Mouse (Mus musculus): ENCODE data around the gene Upp2. TPM values are rescaled to one million over a fixed set of nuclear protein-coding genes. Genes with fewer than 3 reads are reported as not detected.

Upp2 gene
- 10 to 100 TPM; 31.9 to 35.6 TPM for total RNA-seq (2021)
- long read RNA-seq, partial matches to known transcripts: 1 of 23 reads
- long read RNA-seq, other reads (novel, unspliced or antisense): 17 of 23 reads

DNA sequence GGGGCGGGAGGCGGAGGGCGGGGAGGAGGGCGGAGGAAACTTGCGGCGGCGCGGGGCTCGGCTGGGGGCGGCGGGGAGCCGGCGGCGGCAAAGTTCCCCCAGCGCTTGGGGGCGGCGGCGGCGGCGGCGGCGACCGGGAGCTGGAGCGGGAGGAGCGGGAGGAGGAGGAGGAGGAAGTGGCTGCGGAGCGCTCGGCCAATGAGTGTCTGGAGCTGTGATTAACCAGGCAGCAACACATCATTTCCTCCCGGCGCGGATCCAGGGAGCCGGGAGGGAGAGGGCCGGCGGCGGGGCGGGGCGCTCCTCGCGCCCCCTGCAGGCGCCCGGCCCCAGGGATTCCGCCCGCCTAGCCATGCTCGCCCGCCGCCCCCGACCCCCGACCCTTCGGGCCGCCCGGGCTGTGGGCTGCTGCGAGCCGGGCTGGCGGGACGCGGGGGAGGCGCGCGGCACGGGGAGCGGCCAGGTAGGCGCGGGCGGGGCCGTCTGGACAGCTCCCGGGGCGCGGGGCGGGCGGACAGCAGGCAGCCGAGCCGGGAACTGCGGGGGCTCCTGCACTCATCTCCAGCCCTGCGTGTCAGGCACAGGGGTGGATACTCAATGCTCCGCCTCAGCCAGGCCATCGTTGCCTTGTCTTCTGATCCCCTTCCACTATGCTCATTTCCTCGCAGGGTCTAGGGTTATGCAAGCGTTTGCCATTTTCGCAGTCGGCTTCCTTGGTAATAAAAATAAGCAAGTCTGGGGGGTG is at the start of gene Upp2, which contains the start of gene Acvr1:
Gene Upp2 (plus strand): TSS at position 233 of the 745 bp plus-strand sequence.
Gene Acvr1 (minus strand): TSS at position 92 of the 745 bp plus-strand sequence.
- peak; percentile 86 to 93 for DNase-seq (ENCODE audit: low spot score in 2 of 2)

- no peak for DNase-seq (ENCODE audit: low spot score in 2 of 2)
These were observed 48.6 kb upstream of the Upp2 start for GRCm38 (mm10) chr2:58518517-58518916.

DNA sequence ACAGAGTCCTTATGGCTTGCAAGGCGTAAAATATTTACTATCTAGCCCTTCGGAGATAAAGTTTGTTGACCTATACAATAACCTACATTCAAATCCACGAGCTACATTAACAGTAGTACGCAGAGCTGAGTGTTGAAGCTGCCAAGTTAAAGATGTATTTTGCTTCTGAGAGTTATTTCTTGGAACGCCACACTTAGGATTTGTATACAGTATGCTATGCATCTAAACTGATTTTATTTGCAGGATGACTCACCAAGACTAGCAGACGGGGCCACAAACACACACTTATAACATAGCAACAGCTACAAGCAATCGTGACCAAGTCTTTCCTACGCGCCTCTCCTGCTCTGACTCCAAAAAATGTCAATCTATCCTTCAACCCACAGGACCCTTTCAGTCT is 46.4 kb upstream of the Upp2 start:
- no peak for DNase-seq (ENCODE audit: low spot score in 2 of 2)

DNA sequence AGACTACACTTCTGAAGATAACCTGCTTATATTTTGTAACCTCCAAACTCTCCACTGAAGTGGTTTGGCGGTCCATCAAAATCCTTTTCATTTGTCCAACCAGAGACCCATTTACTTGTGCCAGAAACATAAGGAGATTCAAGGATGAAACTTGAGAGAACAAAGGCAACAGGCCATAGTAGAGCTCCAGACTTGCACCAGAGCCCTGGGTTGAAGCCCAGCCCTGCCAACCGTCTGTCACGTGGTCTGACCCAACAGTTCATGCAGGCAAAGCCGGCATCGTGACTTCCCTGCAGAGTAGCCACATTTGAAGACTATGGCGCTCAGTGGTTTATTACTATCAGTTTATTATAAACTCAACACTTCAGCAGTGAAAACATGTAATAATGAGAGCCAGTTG is 45.5 kb upstream of the Upp2 start:
- DNase-seq (ENCODE audit: low spot score in 2 of 2): no peak

DNA sequence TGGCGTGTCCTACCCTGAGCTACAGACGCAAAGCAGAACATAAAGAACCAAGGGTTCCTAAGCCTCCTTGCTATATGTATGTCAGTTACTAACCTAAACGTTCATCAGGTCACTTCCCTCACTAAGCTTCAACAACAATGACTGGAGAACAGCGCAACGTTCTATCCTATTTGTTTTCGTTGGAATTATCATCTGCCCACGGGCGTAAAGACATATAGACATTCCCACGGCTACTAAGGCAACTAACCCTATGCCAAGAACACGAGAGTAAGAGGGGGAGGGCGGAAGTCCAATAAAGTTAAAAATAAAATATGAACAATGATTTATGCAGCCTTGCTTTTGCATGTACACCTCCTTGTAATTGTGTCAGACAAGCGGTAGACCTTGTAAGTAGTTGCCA is 44.0 kb upstream of the Upp2 start:
- no peak for DNase-seq (ENCODE audit: low spot score in 2 of 2)

- no peak for DNase-seq (ENCODE audit: low spot score in 2 of 2)
These were observed 43.2 kb upstream of the Upp2 start for GRCm38 (mm10) chr2:58523894-58524293.

GRCm38 (mm10) chr2:58524356-58524755 is 42.7 kb upstream of the Upp2 start:
- DNase-seq (ENCODE audit: low spot score in 2 of 2): no peak

DNA sequence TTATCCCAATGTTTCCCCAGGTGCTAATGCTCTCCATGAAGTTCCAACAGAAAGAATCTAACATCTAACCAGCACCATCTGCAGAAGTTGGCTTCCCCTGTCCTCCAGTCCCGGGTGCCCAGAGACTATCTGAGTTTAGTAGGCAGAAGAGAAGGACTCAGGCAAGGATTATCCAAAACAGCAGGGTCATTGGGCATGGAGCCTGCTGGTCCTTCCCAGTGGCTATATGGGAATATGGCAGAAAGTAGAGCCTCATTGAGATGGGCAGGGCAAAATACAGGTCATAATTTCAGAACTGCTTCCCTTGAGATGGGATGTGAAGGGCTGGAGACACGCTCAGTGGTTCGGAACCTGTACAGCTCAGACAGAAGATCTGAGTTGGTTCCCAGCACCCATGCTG is 39.3 kb upstream of the Upp2 start:
- DNase-seq (ENCODE audit: low spot score in 2 of 2): no peak

GRCm38 (mm10) chr2:58529384-58529783 is 37.7 kb upstream of the Upp2 start:
- no peak for DNase-seq (ENCODE audit: low spot score in 2 of 2)

DNA sequence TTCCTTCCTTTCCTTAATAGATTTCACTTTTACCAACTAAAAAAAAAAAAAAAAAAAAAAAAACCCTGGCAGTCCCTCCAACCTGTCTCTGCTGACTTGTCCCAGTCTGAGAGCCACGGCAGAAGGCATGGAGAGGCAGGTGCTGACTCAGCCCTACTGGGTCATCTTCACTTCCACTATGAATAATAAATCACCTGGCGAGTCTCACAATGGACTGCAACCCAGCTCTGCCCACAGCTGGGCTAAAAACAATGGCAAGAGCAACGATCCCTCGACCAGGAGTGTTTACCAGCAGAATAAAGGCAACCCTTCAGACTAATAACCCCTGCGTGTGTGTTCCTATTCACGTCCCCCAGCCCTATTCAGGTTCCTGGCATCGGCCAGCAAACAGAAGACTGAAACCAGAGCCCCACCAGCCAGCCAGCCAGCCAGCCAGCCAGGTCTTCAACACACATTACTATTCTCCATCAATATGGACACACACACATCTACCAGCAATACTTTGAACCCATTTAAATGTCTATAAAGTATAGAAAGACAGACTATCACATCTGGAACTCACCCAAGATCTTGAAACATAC is 37.1 kb upstream of the Upp2 start:
- no peak for DNase-seq (ENCODE audit: low spot score in 2 of 2)

DNA sequence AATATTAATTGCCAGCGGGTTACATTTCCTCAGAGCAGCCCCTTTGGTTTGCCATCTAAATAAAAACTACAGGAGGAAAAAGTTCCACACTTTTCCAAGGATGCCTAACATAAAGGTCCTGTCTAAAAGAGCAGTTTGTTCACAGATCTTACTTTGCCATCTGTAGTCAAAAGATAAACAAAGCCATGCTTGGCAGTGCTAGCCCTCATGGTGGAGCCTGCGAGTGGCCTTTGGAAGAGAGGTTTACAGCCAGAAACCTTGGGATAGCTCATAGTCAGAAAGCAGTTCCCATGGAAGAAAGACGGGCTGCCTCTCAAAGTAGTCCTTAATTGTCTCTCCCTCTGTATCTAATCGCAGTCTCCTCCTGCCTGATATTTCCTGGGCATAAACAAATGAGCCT is 36.6 kb upstream of the Upp2 start:
- DNase-seq (ENCODE audit: low spot score in 2 of 2): no peak

- DNase-seq (ENCODE audit: low spot score in 2 of 2): peak; percentile 77 to 79
These were observed 34.7 kb upstream of the Upp2 start for GRCm38 (mm10) chr2:58532260-58532850.

GRCm38 (mm10) chr2:58533521-58534001 is 33.5 kb upstream of the Upp2 start:
- no peak for DNase-seq (ENCODE audit: low spot score in 2 of 2)

DNA sequence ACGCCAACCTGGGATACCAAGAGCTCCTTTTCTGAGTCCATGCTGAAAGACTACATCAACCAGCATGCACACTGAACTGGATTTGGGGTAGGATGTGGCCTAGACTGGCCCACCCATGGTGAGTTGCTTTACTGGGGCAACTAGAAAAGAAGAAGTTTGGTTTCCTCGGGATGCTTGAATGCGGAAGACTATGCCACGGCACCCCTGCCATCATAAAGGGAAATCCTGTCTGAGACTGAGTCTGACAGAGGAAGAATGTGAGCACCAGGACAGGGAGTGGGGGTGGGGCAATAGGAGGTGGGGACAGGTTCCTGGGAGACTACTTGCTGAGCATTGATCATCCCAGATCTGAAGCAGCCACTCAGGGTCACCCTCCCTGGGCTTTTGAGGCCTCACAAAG is 32.7 kb upstream of the Upp2 start:
- no peak for DNase-seq (ENCODE audit: low spot score in 2 of 2)

DNA sequence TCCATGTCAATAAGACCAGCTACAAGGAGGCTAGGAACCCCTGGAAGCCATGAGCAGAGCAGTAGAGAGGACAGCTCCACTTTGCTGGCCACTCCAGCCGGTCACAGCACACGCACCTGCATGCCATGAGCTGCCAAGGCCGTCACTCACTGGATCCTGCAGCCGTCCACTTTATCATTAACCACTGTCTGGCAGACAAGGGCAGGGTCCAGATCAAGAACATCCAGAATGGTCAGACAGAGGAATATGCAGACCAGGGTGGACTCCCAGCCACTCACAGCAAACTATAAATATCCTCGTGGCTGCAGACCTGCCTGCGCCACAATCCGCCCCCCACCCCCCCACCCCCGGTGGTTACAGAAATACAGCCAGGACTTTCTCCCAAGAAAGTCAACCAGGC is 31.9 kb upstream of the Upp2 start:
- DNase-seq (ENCODE audit: low spot score in 2 of 2): no peak

- DNase-seq (ENCODE audit: low spot score in 2 of 2): no peak
These were observed 30.3 kb upstream of the Upp2 start for GRCm38 (mm10) chr2:58536796-58537195.

DNA sequence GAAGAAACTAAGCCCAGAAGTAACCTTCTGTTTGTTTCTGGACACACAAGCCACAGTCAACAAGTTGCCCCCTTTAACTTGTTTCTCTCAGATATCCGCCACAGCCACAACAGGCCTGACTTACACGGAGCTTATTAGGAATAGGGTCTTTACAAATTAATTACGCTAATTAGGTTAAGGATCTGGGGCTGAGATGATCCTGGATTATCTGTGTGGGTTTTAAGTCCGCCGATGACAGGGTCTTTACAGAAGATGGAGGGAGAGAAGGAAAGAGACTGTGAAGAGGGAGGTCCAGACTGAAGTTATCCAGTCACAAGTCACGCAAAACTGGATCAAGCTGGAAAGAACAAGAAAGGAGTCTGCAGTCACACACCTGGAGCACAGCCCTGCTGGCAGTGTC is 28.9 kb upstream of the Upp2 start:
- DNase-seq (ENCODE audit: low spot score in 2 of 2): no peak

DNA sequence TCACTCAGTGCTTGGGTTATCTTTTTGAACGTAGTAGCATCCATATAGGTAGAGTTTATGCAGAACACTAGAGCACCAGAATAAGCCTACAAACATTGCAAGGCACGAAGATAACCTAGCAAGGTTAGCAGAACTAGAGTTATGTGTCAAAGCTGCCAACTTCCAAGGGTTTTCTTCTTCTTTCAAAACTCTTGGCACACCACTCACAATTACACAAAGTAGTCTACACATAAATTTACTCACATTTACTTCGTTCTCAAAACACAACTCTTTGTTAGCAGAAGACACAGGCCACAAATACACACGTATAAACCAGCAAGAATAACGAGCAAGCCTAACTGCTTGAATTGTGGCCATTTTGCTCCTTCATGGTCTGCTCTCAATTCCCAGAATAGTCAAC is 23.8 kb upstream of the Upp2 start:
- no peak for DNase-seq (ENCODE audit: low spot score in 2 of 2)

- DNase-seq (ENCODE audit: low spot score in 2 of 2): no peak
These were observed 22.7 kb upstream of the Upp2 start for GRCm38 (mm10) chr2:58544368-58544767.

DNA sequence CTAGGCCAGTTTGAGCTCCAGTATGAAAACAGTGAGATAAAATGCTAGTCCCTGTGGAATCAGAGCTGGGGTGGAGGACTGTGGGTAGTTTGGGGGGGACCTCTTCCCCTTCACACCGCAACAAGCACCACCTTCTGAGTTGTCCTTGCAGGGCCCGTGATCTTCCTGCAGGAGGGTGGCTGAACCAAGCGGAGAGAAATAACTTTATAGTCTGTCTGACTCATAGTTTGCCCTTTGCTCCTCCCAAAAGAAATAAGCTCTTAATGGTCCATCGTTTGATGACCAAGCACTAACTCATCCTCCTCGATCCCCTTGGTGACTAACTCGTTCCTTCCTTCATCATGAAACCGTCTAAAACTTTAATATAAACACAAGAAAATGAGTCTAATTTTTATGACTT is 20.8 kb upstream of the Upp2 start:
- DNase-seq (ENCODE audit: low spot score in 2 of 2): no peak

- no peak for DNase-seq (ENCODE audit: low spot score in 2 of 2)
These were observed 18.2 kb upstream of the Upp2 start for GRCm38 (mm10) chr2:58548943-58549342.

- DNase-seq (ENCODE audit: low spot score in 2 of 2): no peak
These were observed 17.1 kb upstream of the Upp2 start for GRCm38 (mm10) chr2:58549960-58550359.
